Mouse (Mus musculus) C2C12 (cell line): ENCODE results near the gene Plpp6. TPM values are rescaled to one million over a fixed set of nuclear protein-coding genes. Genes with fewer than 3 reads are reported as not detected.

Source experiments
- H3K27me3 ChIP-seq: one replicate; pipeline ENCODE4 v1.6.1; 2011; ENCODE audit not compliant: control insufficient read depth, insufficient read depth, insufficient read length
- H3K36me3 ChIP-seq: one replicate; pipeline ENCODE4 v1.6.1; 2011; ENCODE audit not compliant: control insufficient read depth, insufficient read depth
- H3K4me3 ChIP-seq: one replicate; pipeline ENCODE4 v1.5.1; 2011; ENCODE audit warnings: mild to moderate bottlenecking, control low read depth; ENCODE audit not compliant: poor library complexity, insufficient read depth, severe bottlenecking
- H3K79me2 ChIP-seq: one replicate; pipeline ENCODE4 v1.6.1; 2011; ENCODE audit not compliant: control insufficient read depth, insufficient read depth
- H3K79me3 ChIP-seq: one replicate; pipeline ENCODE4 v1.6.1; 2011; ENCODE audit warnings: low read depth, control low read depth
- H3ac ChIP-seq: one replicate; pipeline ENCODE3; 2011; ENCODE audit warnings: low read depth; ENCODE audit not compliant: control insufficient read depth, insufficient read length
- CEBPB ChIP-seq: IDR thresholded peaks from one replicate; pipeline ENCODE4 v1.6.1; 2011; ENCODE audit warnings: low read depth, mild to moderate bottlenecking, control low read depth, moderate library complexity
- CTCF ChIP-seq: IDR thresholded peaks from one replicate; pipeline ENCODE4 v1.5.1; 2011; ENCODE audit not compliant: control insufficient read depth, insufficient read depth, insufficient read length
- FOSL1 ChIP-seq: IDR thresholded peaks from one replicate; pipeline ENCODE4 v1.8.0; 2011; ENCODE audit warnings: mild to moderate bottlenecking, low read length; ENCODE audit not compliant: poor library complexity, insufficient read depth, severe bottlenecking
- MAX ChIP-seq: IDR thresholded peaks from one replicate; pipeline ENCODE4 v1.6.1; 2011; ENCODE audit warnings: mild to moderate bottlenecking, control low read depth
- MYOD1 ChIP-seq: IDR thresholded peaks from one replicate; pipeline ENCODE4 v1.6.1; 2011; ENCODE audit warnings: low read depth; ENCODE audit not compliant: control insufficient read depth, insufficient read length
- MYOG ChIP-seq: IDR thresholded peaks from one replicate; pipeline ENCODE4 v1.6.1; 2011; ENCODE audit not compliant: control insufficient read depth, insufficient read length; ENCODE audit errors: extremely low read depth
- USF1 ChIP-seq: IDR thresholded peaks from one replicate; pipeline ENCODE4 v1.6.1; 2011; ENCODE audit warnings: low read depth, mild to moderate bottlenecking, control low read depth, moderate library complexity
- polyA plus RNA-seq: library from polyadenylated mRNA; unstranded; fragments of >200 nt; fragmentation: generic; extraction: Trizol; gene quantifications from one replicate; pipeline ENCODE4 v1.2.1, GENCODE M21; 2012; ENCODE audit warnings: missing spikeins

Gene Plpp6
- polyA plus RNA-seq, 1 experiment = 1.3 TPM

GRCm38 (mm10) chr19:29008069-29008706 lies 44.4 kb downstream of the Plpp6 start:
- no peaks in the 10 kb centered on the region for H3K27me3 ChIP-seq
- peaks cover 8% of the 10 kb centered on the region for H3K79me3 ChIP-seq
- no peak overlapping the region for H3K4me3 ChIP-seq
- peaks cover 14% of the 10 kb centered on the region for H3K79me2 ChIP-seq
- peaks cover 78% of the 10 kb centered on the region for H3K36me3 ChIP-seq
- no peak for TF ChIP-seq FOSL1
- TF ChIP-seq USF1 = no peak
- H3ac ChIP-seq = no peak overlapping the region

GRCm38 (mm10) chr19:29009046-29009445 lies 45.3 kb downstream of the Plpp6 start:
- H3K27me3 ChIP-seq = no peaks in the 10 kb centered on the region
- peaks cover 10% of the 10 kb centered on the region for H3K79me2 ChIP-seq
- TF ChIP-seq CTCF (no peak), MYOG (no peak)
- H3K36me3 ChIP-seq = peaks cover 86% of the 10 kb centered on the region
- peaks cover 8% of the 10 kb centered on the region for H3K79me3 ChIP-seq
- H3K4me3 ChIP-seq = no peak overlapping the region
- no peak overlapping the region for H3ac ChIP-seq

GRCm38 (mm10) chr19:29011355-29011990 lies 47.7 kb downstream of the Plpp6 start:
- Histone ChIP-seq H3K36me3 (peaks cover 94% of the 10 kb centered on the region), H3K4me3 (no peak overlapping the region), H3K27me3 (no peaks in the 10 kb centered on the region), H3K79me2 (no peaks in the 10 kb centered on the region), H3ac (no peak overlapping the region), H3K79me3 (no peaks in the 10 kb centered on the region)
- TF ChIP-seq FOSL1 (no peak), MYOD1 (no peak), MAX (no peak), CEBPB (no peak), CTCF (no peak), USF1 (no peak), MYOG (no peak)

- TF ChIP-seq MYOD1 (no peak), FOSL1 (no peak), CEBPB (no peak), MYOG (no peak), USF1 (no peak), MAX (no peak), CTCF (no peak)
- no peaks in the 10 kb centered on the region for H3K79me2 ChIP-seq
- peaks cover 95% of the 10 kb centered on the region for H3K36me3 ChIP-seq
- H3K79me3 ChIP-seq = no peaks in the 10 kb centered on the region
- no peaks in the 10 kb centered on the region for H3K27me3 ChIP-seq
- H3ac ChIP-seq = no peak overlapping the region
- H3K4me3 ChIP-seq = no peak overlapping the region
Measured at GRCm38 (mm10) chr19:29014466-29015055, 50.8 kb downstream of the Plpp6 start.

- Histone ChIP-seq H3K36me3 (peaks cover 96% of the 10 kb centered on the region), H3K27me3 (no peaks in the 10 kb centered on the region), H3K4me3 (no peak overlapping the region), H3K79me3 (no peaks in the 10 kb centered on the region), H3K79me2 (no peaks in the 10 kb centered on the region), H3ac (no peak overlapping the region)
- TF ChIP-seq MYOG = no peak
- no peak for TF ChIP-seq MYOD1
- no peak for TF ChIP-seq MAX
- no peak for TF ChIP-seq USF1
- TF ChIP-seq FOSL1 = no peak
- no peak for TF ChIP-seq CTCF
- no peak for TF ChIP-seq CEBPB
Measured at GRCm38 (mm10) chr19:29015410-29016203, 51.9 kb downstream of the Plpp6 start.
